Mouse (Mus musculus): Measurements from ENCODE around the gene Slc1a7.

DNA sequence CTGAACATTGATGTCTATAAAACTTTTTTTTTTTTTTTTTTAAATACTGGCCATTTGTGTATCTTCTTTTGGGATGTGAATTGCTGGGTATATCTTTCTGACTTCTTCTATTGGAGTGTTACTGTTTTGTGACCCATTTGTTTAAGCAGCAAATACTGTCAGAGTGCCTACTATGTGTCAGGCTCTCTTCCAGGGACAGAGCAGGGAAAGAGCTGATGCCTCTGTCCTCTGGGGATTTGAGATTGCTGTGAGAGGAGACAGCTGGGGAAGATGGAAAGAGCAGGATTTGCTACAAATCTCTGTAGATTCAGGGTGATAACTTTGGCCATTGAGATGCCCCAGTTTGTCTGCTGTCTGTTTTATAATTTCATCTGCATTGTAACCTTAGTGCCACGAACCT is 31.2 kb downstream of the Slc1a7 start:
- TF ChIP-seq CTCF (IDR thresholded peaks at IDR 0.05; ENCODE audit: low read depth) (no peak), EP300 (IDR thresholded peaks at IDR 0.05; ENCODE audit: low read depth) (0 out of 2 replicates have a peak, but pooled peaks have one; percentile 1)

Data from heart, postnatal 0 days (tissue).